Mouse (Mus musculus) testis, postnatal 10 days (tissue): ENCODE measurements around the gene Gadl1.
"Not testable (repeated sequence)": the region's sequence is repeated elsewhere in the genome, so short reads cannot be mapped to it uniquely, and the experiment has no call there.

Experiments
- DNase-seq: peaks from one replicate; pipeline ENCODE4 v3.0.0; 2021; ENCODE audit warnings: low spot score

Gadl1 gene

GRCm38 (mm10) chr9:116029076-116029475 lies 119.8 kb downstream of the Gadl1 start:
- no peak for DNase-seq

- no peak for DNase-seq
These were observed 123.5 kb downstream of the Gadl1 start for GRCm38 (mm10) chr9:116032711-116033110.

GRCm38 (mm10) chr9:116038275-116038674 lies 129.0 kb downstream of the Gadl1 start:
- no peak for DNase-seq

- no peak for DNase-seq
These were observed 130.7 kb downstream of the Gadl1 start for GRCm38 (mm10) chr9:116039981-116040380.

- not testable (repeated sequence) for DNase-seq
These were observed 131.6 kb downstream of the Gadl1 start for GRCm38 (mm10) chr9:116040852-116041251.

GRCm38 (mm10) chr9:116041369-116041768 lies 132.1 kb downstream of the Gadl1 start:
- DNase-seq = no peak

- peak; percentile 92 for DNase-seq
These were observed 132.5 kb downstream of the Gadl1 start for GRCm38 (mm10) chr9:116041787-116042186.

- no peak for DNase-seq
These were observed 140.7 kb downstream of the Gadl1 start for GRCm38 (mm10) chr9:116049985-116050384.

- DNase-seq = no peak
These were observed 144.7 kb downstream of the Gadl1 start for GRCm38 (mm10) chr9:116053976-116054375.

GRCm38 (mm10) chr9:116058475-116058874 lies 149.2 kb downstream of the Gadl1 start:
- no peak for DNase-seq

GRCm38 (mm10) chr9:116059156-116059555 lies 149.9 kb downstream of the Gadl1 start:
- no peak for DNase-seq

- no peak for DNase-seq
These were observed 151.4 kb downstream of the Gadl1 start for GRCm38 (mm10) chr9:116060691-116061090.

GRCm38 (mm10) chr9:116064774-116065173 lies 155.5 kb downstream of the Gadl1 start:
- no peak for DNase-seq

GRCm38 (mm10) chr9:116071561-116071960 lies 162.3 kb downstream of the Gadl1 start:
- DNase-seq = not testable (repeated sequence)

- DNase-seq = no peak
These were observed 166.9 kb downstream of the Gadl1 start for GRCm38 (mm10) chr9:116076163-116076562.

GRCm38 (mm10) chr9:116076946-116077345 lies 167.7 kb downstream of the Gadl1 start:
- no peak for DNase-seq

- DNase-seq = no peak
These were observed 168.2 kb downstream of the Gadl1 start for GRCm38 (mm10) chr9:116077419-116077818.

- no peak for DNase-seq
These were observed 172.5 kb downstream of the Gadl1 start for GRCm38 (mm10) chr9:116081781-116082180.

- no peak for DNase-seq
These were observed 174.0 kb downstream of the Gadl1 start for GRCm38 (mm10) chr9:116083300-116083699.

- no peak for DNase-seq
These were observed 174.6 kb downstream of the Gadl1 start for GRCm38 (mm10) chr9:116083726-116084323.

GRCm38 (mm10) chr9:116084324-116084931 lies 175.2 kb downstream of the Gadl1 start:
- no peak for DNase-seq

GRCm38 (mm10) chr9:116085999-116086398 lies 176.7 kb downstream of the Gadl1 start:
- DNase-seq = no peak

- no peak for DNase-seq
These were observed 178.0 kb downstream of the Gadl1 start for GRCm38 (mm10) chr9:116087263-116087662.

- DNase-seq = peak; percentile 72
These were observed 178.6 kb downstream of the Gadl1 start for GRCm38 (mm10) chr9:116087880-116088279.
